Mouse (Mus musculus): Measurements from ENCODE around the gene Sarnp. TPM values are rescaled to one million over a fixed set of nuclear protein-coding genes. Genes with fewer than 3 reads are reported as not detected.

The Sarnp gene
- polyA plus RNA-seq, 1 experiment from 2014 or later, result 105 TPM

DNA sequence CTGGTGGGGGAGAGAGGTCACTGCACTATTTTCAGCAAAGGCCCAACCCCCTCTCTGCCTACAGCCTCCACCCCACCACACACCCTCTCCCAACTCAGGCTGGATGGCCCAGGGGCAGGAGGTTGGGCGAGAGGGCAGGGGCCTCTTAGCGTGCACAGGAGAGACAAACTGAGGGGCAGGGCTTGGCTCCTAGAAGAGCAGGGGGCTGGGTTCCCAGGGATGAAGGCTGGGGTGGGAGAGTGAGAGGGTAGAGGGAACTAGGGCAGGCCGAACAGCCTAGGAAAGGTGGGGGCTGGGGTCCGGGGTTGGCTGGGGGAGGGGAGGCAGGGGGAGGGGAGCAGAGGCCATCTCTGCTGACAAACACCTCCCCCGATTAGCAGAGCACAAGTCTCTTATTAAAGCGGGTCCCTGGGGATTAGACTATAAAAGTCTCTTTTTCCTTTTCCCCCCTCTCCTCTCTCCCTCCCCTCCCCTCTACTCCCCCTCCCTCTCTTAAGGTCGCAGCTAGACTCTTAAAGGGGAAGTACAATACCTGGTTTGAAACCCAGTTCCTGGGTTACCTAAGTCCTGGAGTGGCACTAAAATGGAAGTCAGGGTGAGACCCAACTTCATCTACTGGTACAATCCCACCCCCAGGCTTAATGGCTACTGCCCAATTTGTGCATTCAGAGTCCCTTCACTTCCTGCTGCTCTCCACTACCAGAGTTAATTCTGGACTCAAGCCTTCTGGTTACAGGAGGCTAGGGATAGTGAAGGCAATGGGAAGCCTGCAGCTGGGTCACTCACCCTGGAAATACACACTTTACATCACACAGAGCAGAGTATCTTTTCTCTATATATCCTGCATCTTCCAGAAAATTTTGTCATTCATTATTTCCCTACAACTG, 72.1 kb downstream of the Sarnp start:
- ChIA-PET CTCF (no interaction called here), POLR2A (interaction anchor here (1.4 to 1.7 kb wide), 2 partner anchors 8 to 14 kb away, joined by 4 to 5 read pairs; no protein-coding TSS in a partner anchor)
- DNase-seq (ENCODE audit: low read depth, low spot score) (no peak), ATAC-seq (no peak)
- in situ Hi-C loops (cut with MboI; ENCODE audit: low pct_unique_long_range_greater_than_20kb), result no loop called here
- H3K27me3 ChIP-seq, result no peaks in the 10 kb centered on the region
- TF ChIP-seq CTCF (IDR thresholded peaks at IDR 0.05), result no peak

DNA sequence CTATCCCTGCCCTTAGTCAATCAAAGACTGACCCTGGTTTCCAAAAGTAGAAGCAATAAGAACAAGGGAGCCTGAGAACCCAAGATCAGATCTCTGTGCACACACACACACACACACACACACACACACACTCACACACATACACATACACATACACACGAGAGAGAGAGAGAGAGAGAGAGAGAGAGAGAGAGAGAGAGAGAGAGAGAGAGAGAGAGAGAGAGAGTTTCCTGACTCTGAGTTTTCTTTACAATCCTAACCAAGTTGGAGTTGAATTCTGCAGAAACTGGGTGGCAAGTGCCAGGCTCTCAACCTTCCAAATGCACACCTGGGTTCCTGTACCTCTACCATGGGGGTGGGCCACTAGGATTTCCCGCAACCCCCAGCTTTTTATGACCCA, 72.7 kb downstream of the Sarnp start:
- ChIA-PET POLR2A (interaction anchor here (1.4 to 1.7 kb wide), 2 partner anchors 9 to 14 kb away, joined by 4 to 5 read pairs; no protein-coding TSS in a partner anchor), CTCF (interaction anchor here (1.0 kb wide), 1 partner anchor 19 kb away, joined by 3 read pairs; no protein-coding TSS in a partner anchor)
- no peak for TF ChIP-seq CTCF (IDR thresholded peaks at IDR 0.05)
- in situ Hi-C loops (cut with MboI; ENCODE audit: low pct_unique_long_range_greater_than_20kb), result no loop called here
- H3K27me3 ChIP-seq, result no peaks in the 10 kb centered on the region
- ATAC-seq, result no peak
- no peak for DNase-seq (ENCODE audit: low read depth, low spot score)

DNA sequence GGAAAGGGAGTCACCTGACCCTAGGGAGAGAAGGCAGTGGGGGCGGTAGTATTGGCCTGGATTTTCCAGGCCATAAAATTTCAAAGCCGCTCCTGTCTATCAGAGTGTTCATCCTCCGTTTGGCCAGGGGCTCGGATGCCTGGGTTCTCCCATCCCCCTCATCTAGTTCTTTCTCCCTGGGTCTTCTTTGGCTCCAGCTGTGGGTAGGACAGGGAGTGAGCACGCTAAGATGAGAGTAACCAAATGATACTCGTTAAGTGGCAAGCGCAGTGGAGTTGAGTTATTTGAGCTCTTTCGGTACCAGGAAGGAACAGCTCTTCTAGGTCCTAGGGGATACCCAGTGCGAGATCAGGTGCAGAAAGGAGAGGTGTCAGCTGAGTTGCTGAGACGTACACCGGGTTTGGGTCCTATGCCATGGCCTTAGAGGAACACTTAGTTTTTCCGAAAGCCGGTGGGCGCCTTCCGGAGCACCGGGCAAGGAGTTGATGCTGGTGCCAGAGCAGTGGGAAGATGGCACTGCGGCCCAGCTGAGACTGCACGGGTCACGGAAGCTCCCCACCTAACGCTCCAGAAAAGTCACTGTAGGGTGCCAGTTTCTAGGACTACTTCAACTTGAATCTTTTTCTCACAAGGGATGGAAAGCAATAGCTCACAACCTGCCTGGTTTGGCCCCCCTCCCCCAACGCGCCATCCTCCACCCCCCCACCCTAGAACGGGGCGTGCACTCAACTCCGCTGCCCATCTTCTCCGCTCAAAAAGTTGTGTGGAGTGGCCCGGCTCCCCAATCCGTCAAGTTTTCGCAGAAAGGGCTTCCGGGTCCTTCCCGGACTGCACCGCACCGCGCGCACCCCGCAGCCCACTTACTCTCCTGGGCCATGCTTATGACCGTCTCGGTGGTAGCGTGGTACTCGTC, 73.5 kb downstream of the Sarnp start:
- ChIA-PET POLR2A (interaction anchor here (1.0 to 1.7 kb wide), 6 partner anchors 9 to 85 kb away, joined by 3 to 5 read pairs (median 4); no protein-coding TSS in a partner anchor), CTCF (interaction anchor here (1.0 to 1.3 kb wide), 3 partner anchors 18 to 58 kb away, joined by 3 read pairs; no protein-coding TSS in a partner anchor)
- in situ Hi-C loops (cut with MboI; ENCODE audit: low pct_unique_long_range_greater_than_20kb), result no loop called here
- H3K27me3 ChIP-seq, result no peaks in the 10 kb centered on the region
- TF ChIP-seq CTCF (IDR thresholded peaks at IDR 0.05), result no peak
- no peak for DNase-seq (ENCODE audit: low read depth, low spot score)
- no peak for ATAC-seq

DNA sequence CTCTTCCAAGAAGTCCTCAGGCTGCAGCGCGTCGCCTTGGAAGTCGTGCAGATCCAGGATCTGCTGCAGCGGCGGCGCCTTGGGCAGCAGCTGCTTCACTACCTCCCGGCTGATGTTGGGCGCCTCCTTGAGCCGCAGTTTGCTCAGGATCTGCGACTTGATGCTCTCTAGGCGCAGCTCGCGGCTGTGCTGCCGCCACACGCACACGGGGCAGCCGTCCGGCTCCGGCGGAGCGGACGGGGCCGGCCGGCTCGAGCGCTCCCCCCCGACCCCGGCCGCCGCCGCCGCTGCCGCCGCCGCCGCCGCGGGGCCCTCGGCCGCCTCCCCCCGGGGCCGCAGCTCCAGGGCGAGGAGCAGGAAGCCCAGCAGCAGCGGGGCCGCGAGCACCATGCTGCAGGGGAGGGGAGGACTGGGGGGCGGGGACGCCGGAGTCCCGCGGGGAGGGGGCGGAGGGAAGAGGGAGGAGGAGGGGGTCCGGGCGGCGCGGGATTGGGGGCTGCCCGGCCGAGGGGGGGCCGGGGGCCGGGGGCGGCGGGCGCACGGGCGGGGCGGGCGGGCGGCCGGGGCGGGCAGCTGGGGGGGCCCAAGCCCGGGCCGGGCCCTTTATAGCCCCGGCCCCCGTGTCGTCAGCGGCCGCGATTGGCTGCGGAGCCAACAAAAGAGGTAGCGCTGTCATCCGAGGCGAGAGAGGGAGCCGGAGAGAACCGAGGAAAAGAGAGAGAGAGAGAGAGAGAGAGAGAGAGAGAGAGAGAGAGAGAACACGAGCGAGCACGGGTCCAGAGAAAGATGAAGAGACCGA, 74.4 kb downstream of the Sarnp start, which contains the start of gene Gdf11:
Gene Gdf11 (minus strand): TSS at position 423 of the 799 bp plus-strand sequence.
- TF ChIP-seq CTCF (IDR thresholded peaks at IDR 0.05), result no peak
- CTCF ChIA-PET, result interaction anchor here (1.2 to 1.4 kb wide), 3 partner anchors 34 to 87 kb away, joined by 3 to 6 read pairs (median 3); no protein-coding TSS in a partner anchor
- POLR2A ChIA-PET, result interaction anchor here (1.0 to 1.7 kb wide), 6 partner anchors 10 to 86 kb away, joined by 3 to 4 read pairs (median 4); no protein-coding TSS in a partner anchor
- no peak for DNase-seq (ENCODE audit: low read depth, low spot score)
- H3K27me3 ChIP-seq, result no peaks in the 10 kb centered on the region
- in situ Hi-C loops (cut with MboI; ENCODE audit: low pct_unique_long_range_greater_than_20kb), result no loop called here
- ATAC-seq, result peak; percentile 73

DNA sequence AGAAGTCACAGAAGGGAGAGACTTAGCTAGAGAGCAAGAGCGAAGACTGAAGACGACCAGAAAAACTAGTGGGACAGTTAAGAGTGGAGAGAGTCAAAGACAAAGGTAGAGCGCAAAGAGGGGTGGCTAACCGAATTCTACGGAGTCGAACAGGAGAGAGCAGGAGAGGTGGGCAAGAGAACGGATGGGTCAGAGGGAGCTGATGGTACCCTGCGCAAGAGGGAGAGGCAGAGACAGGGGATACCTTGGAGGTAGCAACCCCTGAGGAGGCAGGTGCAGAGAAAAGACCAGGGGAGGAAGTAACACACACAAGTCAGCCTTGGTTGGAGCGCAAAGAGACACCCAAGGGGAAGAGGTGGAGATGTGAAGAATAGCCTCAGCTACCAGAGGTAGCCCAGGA, 75.1 kb downstream of the Sarnp start:
- CTCF ChIA-PET, result interaction anchor here (1.1 to 1.6 kb wide), 3 partner anchors 39 to 86 kb away, joined by 3 to 6 read pairs (median 4); no protein-coding TSS in a partner anchor
- no peak for ATAC-seq
- in situ Hi-C loops (cut with MboI; ENCODE audit: low pct_unique_long_range_greater_than_20kb), result no loop called here
- DNase-seq (ENCODE audit: low read depth, low spot score), result no peak
- POLR2A ChIA-PET, result interaction anchor here (1.0 to 1.5 kb wide), 2 partner anchors 17 to 84 kb away, joined by 3 to 4 read pairs; no protein-coding TSS in a partner anchor
- no peaks in the 10 kb centered on the region for H3K27me3 ChIP-seq
- TF ChIP-seq CTCF (IDR thresholded peaks at IDR 0.05), result no peak

DNA sequence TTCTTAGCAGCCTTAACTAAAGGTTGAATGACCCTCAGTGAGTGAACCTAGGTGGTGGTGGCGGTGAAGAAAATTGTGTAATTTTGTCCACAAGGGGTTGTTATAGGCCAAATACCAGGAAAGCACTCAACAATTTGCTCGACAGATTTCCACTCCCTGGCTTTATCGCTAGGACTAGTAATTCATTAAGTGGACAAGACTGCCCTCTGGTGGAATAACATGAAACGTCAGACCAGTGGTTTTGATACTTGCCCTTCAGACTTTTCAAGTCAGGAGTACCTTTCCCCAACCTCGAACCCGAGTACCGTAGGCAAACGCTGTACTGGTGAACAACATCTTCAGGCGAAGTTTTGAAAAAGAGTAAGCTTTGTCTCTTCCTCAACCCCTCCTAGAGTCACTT, 78.3 kb downstream of the Sarnp start:
- DNase-seq (ENCODE audit: low read depth, low spot score) (peak; percentile 63), ATAC-seq (peak; percentile 40)
- CTCF ChIA-PET, result interaction anchor here (0.7 to 2.9 kb wide), 20 partner anchors 9 to 177 kb away, joined by 3 to 17 read pairs (median 5); partner anchors contain the start of genes Bloc1s1 and Rdh5
- TF ChIP-seq CTCF (IDR thresholded peaks at IDR 0.05), result peak; percentile 80
- H3K27me3 ChIP-seq, result no peaks in the 10 kb centered on the region
- in situ Hi-C loops (cut with MboI; ENCODE audit: low pct_unique_long_range_greater_than_20kb), result loop anchor here (5.0 kb wide), 2 partner anchors 53 to 163 kb away; no protein-coding TSS in a partner anchor
- POLR2A ChIA-PET, result interaction anchor here (0.6 to 1.1 kb wide), 4 partner anchors 13 to 606 kb away, joined by 3 to 4 read pairs (median 3); no protein-coding TSS in a partner anchor

DNA sequence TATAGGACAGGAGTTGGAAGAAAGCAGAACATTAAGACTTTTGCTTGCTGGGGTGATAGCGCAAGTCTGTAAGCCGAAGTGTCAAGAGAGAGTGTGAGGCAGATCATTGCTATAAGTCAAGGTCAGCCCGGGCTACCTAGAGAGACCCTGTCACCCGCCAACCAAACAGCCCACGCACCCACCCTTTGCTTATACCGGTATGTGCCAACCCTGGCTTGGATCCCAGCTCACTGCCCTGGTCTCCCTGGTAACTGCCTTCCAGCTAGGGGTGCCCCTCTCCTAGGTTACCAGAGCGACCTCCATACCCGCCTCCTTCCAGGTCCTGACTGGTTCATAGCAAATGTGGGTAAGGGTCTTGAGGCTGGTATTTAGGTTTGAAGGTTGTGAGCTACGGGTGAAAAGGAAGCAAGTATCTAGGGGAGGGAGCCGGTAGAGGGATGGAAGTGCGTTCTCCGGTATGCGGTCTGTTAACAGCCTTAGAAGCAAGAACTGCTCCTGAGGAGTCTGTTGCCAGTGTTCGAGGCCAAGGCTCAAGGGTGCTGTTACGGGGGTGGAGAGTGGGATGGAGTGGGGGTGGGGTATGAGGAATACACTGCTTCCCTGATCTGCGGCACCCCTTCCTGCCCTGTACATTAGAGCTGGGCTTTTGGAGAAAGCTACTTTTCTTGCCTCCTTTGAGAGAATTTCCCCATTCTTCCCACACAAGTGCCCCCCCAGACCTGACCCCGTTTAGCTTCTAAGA, 79.0 kb downstream of the Sarnp start:
- no peaks in the 10 kb centered on the region for H3K27me3 ChIP-seq
- POLR2A ChIA-PET, result interaction anchor here (0.6 to 1.2 kb wide), 6 partner anchors 12 to 607 kb away, joined by 3 to 4 read pairs (median 3); no protein-coding TSS in a partner anchor
- CTCF ChIA-PET, result interaction anchor here (0.9 to 2.9 kb wide), 18 partner anchors 9 to 178 kb away, joined by 3 to 17 read pairs (median 5); partner anchors contain the start of genes Bloc1s1 and Rdh5
- DNase-seq (ENCODE audit: low read depth, low spot score) (no peak), ATAC-seq (no peak)
- in situ Hi-C loops (cut with MboI; ENCODE audit: low pct_unique_long_range_greater_than_20kb), result loop anchor here (5.0 kb wide), 2 partner anchors 54 to 164 kb away; no protein-coding TSS in a partner anchor
- no peak for TF ChIP-seq CTCF (IDR thresholded peaks at IDR 0.05)

DNA sequence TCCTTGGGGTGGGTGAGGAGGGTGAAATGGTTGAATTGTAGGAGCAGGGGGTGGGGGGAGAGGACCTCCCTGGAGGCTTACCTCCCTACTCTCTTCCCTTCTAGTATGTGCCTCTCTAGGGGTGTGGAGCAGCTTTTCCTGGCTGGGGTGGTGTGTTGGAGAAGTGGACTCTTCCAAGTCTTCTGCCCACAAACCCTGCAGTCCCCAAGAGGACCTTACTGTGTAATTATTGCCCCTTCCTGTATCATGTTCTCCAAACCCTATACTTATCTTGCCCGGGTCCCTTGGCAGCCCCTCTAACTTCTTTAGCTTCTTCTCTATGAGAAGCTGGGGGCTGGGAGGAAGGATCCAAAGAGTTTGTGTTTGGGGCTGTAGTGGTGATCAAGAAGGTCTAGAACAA, 79.7 kb downstream of the Sarnp start:
- in situ Hi-C loops (cut with MboI; ENCODE audit: low pct_unique_long_range_greater_than_20kb), result loop anchor here (5.0 kb wide), 2 partner anchors 55 to 165 kb away; no protein-coding TSS in a partner anchor
- ChIA-PET CTCF (interaction anchor here (1.4 to 2.7 kb wide), 8 partner anchors 9 to 48 kb away, joined by 3 to 17 read pairs (median 5); no protein-coding TSS in a partner anchor), POLR2A (interaction anchor here (0.7 to 1.2 kb wide), 3 partner anchors 11 to 18 kb away, joined by 3 read pairs; no protein-coding TSS in a partner anchor)
- no peaks in the 10 kb centered on the region for H3K27me3 ChIP-seq
- ATAC-seq, result no peak
- TF ChIP-seq CTCF (IDR thresholded peaks at IDR 0.05), result no peak
- no peak for DNase-seq (ENCODE audit: low read depth, low spot score)

All from Patski (cell line).